Mouse (Mus musculus): ENCODE data around the gene Tex19.2. TPM values are rescaled to one million over a fixed set of nuclear protein-coding genes. Genes with fewer than 3 reads are reported as not detected.
"Not testable (repeated sequence)": the region's sequence is repeated elsewhere in the genome, so short reads cannot be mapped to it uniquely, and the experiment has no call there.

The Tex19.2 gene
- polyA plus RNA-seq, 1 experiment from 2014 or later = not detected

DNA sequence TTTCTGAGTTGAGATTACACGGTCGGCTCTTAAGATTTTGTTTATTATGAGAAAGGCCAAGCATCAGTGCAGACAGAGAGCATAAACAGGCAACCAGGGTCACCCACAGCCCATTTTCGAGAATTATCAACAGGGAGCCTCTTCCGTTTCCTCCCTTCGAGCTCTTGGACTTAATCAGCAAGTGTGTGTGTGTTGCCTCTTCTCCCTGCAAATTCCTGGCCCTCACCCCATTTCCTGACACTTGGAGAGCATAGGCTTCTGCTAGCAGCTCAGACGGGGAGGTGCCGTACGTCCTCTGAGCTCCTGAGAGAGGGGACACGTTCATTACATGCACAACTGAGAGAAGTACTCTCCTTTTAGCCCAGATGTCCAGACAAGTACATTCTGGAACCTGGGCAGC is 10.4 kb downstream of the Tex19.2 start:
- ATAC-seq (ENCODE audit: insufficient number of reproducible peaks, insufficient read depth, low FRiP score, low TSS enrichment, low read depth) = no peak
- Histone ChIP-seq H3K27me3 (no peaks in the 10 kb centered on the region), H3K9ac (no peak overlapping the region), H3K4me2 (no peak overlapping the region), H3K36me3 (no peaks in the 10 kb centered on the region), H3K9me3 (no peaks in the 10 kb centered on the region), H3K4me1 (no peaks in the 10 kb centered on the region), H3K27ac (no peak overlapping the region), H3K4me3 (no peak overlapping the region)
- WGBS = 68% methylated on average over 9 of the region's 9 CpGs

DNA sequence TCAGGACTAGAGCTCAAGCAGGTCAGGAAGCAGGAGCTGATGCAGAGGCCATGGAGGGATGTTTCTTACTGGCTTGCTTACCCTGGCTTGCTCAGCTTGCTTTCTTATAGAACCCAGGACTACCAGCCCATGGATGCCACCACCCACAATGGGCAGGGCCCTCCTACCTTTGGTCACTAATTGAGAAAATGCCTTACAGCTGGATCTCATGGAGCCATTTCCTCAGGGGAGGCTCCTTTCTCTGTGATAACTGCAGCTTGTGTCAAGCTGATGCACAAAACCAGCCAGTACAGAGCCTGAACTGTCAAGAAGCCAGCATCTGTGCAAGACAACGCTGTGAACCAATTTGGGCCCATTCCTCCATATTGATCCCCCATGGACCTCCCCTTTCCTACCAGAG is 11.2 kb downstream of the Tex19.2 start:
- H3K4me2 ChIP-seq; H3K27me3 ChIP-seq; H3K4me1 ChIP-seq; H3K27ac ChIP-seq; H3K9ac ChIP-seq; H3K36me3 ChIP-seq; ATAC-seq (ENCODE audit: insufficient number of reproducible peaks, insufficient read depth, low FRiP score, low TSS enrichment, low read depth); H3K9me3 ChIP-seq; H3K4me3 ChIP-seq: not testable (repeated sequence)
- WGBS = 54% methylated on average over 1 of the region's 1 CpGs

DNA sequence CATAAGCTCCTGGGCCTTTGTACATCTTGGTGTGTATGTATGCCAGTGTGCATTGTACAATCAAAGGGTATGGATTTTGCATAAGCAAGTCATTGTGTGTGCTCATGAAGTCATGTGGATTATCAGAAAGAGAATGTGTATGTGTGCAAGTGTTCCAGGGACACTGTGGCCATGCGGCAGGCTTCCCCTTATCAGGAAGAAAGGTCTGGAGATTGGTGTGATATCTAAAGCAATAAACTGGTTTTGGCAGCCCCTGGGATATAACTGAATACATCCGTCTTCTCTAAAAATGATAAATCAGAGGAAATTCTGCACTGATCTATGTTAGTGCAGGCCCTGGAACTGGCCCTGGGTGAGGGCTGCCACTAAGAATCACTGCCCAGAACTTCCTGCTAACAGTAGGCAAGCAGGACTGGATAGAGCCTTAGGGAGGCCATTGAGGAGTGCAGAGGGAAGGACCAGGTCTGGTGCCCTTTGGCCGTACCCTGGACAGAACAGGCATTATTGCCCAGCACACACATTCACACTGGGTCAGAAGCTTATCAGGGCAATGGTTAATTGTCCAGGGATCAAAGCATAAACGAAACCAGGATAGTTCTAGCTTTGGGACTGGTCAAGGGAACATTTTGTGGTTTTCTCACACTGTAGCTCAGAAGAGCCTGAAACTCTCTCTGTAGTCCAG is 17.2 kb downstream of the Tex19.2 start:
- Histone ChIP-seq H3K9me3 (no peaks in the 10 kb centered on the region; the same call in 1 of the 2 replicates), H3K4me2 (no peak overlapping the region), H3K27me3 (no peaks in the 10 kb centered on the region), H3K4me1 (no peaks in the 10 kb centered on the region), H3K27ac (no peak overlapping the region), H3K36me3 (no peaks in the 10 kb centered on the region), H3K9ac (no peak overlapping the region), H3K4me3 (no peak overlapping the region)
- no peak for ATAC-seq (ENCODE audit: insufficient number of reproducible peaks, insufficient read depth, low FRiP score, low TSS enrichment, low read depth)
- 82% methylated on average over 4 of the region's 4 CpGs for WGBS

DNA sequence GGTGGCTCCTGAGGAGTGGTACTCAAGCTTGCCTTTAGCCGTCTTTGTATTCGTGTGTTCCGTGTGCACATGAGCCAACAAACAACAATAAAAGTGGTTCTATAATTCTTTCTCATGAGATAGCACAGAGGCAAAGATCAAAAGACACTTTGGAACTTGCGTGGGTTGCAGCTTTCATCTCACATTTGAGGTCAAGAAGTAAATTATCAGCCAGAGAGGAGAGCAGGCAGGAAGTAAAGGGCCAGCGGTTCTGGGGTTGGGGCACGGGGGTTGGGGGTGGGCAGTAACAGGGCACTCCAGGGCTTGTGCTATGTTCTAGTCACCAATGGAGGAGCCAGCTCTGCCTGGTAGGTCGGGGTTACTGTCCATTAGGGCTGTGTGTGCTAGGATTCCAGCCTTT is 17.8 kb downstream of the Tex19.2 start:
- Histone ChIP-seq H3K36me3 (no peaks in the 10 kb centered on the region), H3K27me3 (no peaks in the 10 kb centered on the region), H3K27ac (no peak overlapping the region), H3K4me2 (no peak overlapping the region), H3K9me3 (no peaks in the 10 kb centered on the region; the same call in 1 of the 2 replicates), H3K4me3 (no peak overlapping the region), H3K4me1 (no peaks in the 10 kb centered on the region), H3K9ac (no peak overlapping the region)
- WGBS = 62% methylated on average over 7 of the region's 7 CpGs
- ATAC-seq (ENCODE audit: insufficient number of reproducible peaks, insufficient read depth, low FRiP score, low TSS enrichment, low read depth) = no peak

GRCm38 (mm10) chr11:121099762-121100161 is 18.7 kb downstream of the Tex19.2 start:
- WGBS = 72% methylated on average over 7 of the region's 7 CpGs
- ATAC-seq (ENCODE audit: insufficient number of reproducible peaks, insufficient read depth, low FRiP score, low TSS enrichment, low read depth) = no peak
- H3K4me1 ChIP-seq = no peaks in the 10 kb centered on the region
- H3K4me2 ChIP-seq = no peak overlapping the region
- H3K36me3 ChIP-seq = no peaks in the 10 kb centered on the region
- H3K27me3 ChIP-seq = no peaks in the 10 kb centered on the region
- H3K27ac ChIP-seq = no peak overlapping the region
- H3K9ac ChIP-seq = no peak overlapping the region
- no peaks in the 10 kb centered on the region; the same call in 1 of the 2 replicates for H3K9me3 ChIP-seq
- H3K4me3 ChIP-seq = no peak overlapping the region

DNA sequence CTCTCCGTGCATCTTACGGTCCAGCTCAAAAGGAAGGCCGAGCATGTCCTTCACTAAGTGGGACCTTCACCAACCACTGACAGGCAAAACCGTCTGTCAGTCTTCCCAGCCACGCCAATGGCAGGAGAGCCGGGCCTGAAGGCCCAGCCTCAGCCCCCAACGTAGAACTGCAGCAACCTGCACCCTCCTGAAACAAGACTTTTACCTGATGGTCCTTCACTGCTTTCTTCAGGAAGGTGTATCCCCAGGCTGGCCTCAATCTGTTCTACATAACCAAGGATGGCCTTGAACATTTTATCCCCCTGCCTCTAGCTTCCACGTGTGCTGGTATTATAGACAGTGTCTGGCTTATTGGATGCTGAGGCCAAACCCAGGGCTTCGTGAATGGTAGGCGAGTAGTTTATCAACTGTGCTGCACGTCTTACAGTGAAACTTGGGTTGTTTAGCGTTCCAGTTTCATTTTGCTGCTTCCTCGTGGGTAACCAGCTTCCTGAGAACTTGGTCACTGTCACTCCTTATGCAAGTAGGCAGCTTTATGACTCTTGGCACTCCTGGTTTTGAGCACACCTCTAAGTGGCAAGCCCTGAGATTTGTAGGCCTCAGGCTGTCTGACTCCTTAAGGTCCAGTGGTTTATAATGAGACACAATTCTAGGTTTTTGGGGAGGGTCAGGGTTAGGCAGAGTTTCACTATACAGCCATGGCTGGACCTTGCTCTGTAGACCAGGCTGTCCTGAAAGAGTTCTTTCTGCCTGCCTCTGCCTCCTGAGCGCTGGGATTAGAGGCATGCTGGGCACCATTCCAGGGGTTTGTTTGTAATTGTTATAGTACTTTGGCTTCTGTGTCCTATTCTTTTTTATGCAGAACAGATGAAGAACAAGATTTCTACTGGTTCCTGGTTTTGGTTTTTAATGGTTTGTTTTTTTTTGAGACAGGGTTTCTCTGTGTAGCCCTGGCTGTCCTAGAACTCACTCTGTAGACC is 25.6 kb downstream of the Tex19.2 start:
- no peaks in the 10 kb centered on the region for H3K27me3 ChIP-seq
- no peaks in the 10 kb centered on the region for H3K4me1 ChIP-seq
- H3K4me3 ChIP-seq = no peak overlapping the region
- 88% methylated on average over 14 of the region's 14 CpGs for WGBS
- H3K4me2 ChIP-seq = no peak overlapping the region
- no peak overlapping the region for H3K27ac ChIP-seq
- no peak overlapping the region for H3K9ac ChIP-seq
- H3K36me3 ChIP-seq = no peaks in the 10 kb centered on the region
- no peaks in the 10 kb centered on the region for H3K9me3 ChIP-seq
- ATAC-seq (ENCODE audit: insufficient number of reproducible peaks, insufficient read depth, low FRiP score, low TSS enrichment, low read depth) = no peak

- 65% methylated on average over 4 of the region's 4 CpGs for WGBS
- no peaks in the 10 kb centered on the region for H3K9me3 ChIP-seq
- ATAC-seq (ENCODE audit: insufficient number of reproducible peaks, insufficient read depth, low FRiP score, low TSS enrichment, low read depth) = no peak
- no peak overlapping the region for H3K9ac ChIP-seq
- H3K4me3 ChIP-seq = no peak overlapping the region
- no peaks in the 10 kb centered on the region for H3K27me3 ChIP-seq
- no peak overlapping the region for H3K27ac ChIP-seq
- 0 out of 2 replicates have a peak, but pooled peaks cover 2% of the 10 kb centered on the region for H3K4me1 ChIP-seq
- H3K36me3 ChIP-seq = no peaks in the 10 kb centered on the region
- no peak overlapping the region for H3K4me2 ChIP-seq
These were observed 27.5 kb downstream of the Tex19.2 start for GRCm38 (mm10) chr11:121090943-121091342.

DNA sequence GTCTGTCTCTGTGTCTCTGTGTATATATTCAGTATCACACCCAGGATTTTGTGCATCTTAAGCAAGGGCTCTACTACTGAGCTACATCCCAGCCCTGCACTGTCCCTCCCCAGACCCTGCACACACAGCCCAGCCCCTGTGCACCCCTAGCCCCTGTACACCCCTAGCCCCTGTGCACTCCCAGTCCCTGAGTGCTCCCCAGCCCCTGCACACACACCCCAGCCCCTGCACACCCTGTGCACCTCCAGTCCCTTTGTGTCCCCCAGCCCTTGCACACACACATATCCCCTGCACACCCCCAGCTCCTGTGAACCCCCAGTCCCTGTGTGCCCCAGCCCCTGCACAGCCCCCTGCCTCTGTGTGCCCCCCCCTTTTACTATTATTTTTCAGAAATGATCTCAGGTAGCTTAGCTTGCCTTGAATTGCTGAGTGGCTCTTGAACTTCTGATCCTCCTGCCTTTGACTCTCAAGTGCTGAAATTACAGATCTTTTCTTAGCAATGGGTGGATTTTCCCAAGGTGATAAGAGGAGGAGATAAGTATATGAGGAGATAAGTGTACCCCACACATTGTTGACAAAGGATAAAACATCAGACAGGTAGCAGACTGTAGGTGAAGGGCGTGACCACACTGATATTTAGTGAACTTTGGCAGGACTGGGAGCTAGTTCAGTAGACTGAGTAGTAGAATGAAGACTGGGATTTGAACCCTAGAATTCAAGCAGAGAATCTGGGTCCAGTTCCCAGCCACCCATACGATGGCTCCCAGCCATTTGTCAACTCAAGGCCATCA is 28.5 kb downstream of the Tex19.2 start:
- H3K4me2 ChIP-seq = no peak overlapping the region
- 0 out of 2 replicates have a peak, but pooled peaks have one; percentile 52 for ATAC-seq (ENCODE audit: insufficient number of reproducible peaks, insufficient read depth, low FRiP score, low TSS enrichment, low read depth)
- no peaks in the 10 kb centered on the region for H3K27me3 ChIP-seq
- no peaks in the 10 kb centered on the region for H3K36me3 ChIP-seq
- WGBS = 90% methylated on average over 2 of the region's 2 CpGs
- no peak overlapping the region for H3K4me3 ChIP-seq
- H3K27ac ChIP-seq = no peak overlapping the region
- H3K4me1 ChIP-seq = 0 out of 2 replicates have a peak, but pooled peaks cover 5% of the 10 kb centered on the region
- no peak overlapping the region for H3K9ac ChIP-seq
- no peaks in the 10 kb centered on the region for H3K9me3 ChIP-seq

DNA sequence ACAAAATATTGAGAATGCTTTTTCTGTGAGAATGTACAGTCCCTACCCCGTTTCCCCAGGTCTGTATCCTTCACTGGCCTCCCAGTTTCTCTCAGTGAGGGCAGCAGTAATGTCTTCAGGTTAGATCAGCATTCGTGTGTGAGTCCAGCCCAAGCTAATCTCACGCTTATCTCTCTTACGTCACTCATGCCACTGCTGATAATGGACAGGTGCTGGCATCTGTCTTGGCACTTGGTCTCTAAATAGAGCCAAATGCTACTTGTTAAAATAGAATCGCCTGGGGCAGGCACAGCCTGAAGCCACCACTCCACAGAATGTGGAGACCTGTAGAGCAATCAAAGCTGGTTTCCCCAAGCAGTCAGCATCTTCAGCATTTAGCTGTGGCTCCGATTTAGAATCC is 29.5 kb downstream of the Tex19.2 start:
- no peak for ATAC-seq (ENCODE audit: insufficient number of reproducible peaks, insufficient read depth, low FRiP score, low TSS enrichment, low read depth)
- no peaks in the 10 kb centered on the region for H3K9me3 ChIP-seq
- 0 out of 2 replicates have a peak, but pooled peaks cover 5% of the 10 kb centered on the region for H3K4me1 ChIP-seq
- H3K4me2 ChIP-seq = no peak overlapping the region
- no peak overlapping the region for H3K4me3 ChIP-seq
- WGBS = 72% methylated on average over 6 of the region's 6 CpGs
- no peaks in the 10 kb centered on the region for H3K36me3 ChIP-seq
- no peak overlapping the region for H3K27ac ChIP-seq
- no peaks in the 10 kb centered on the region for H3K27me3 ChIP-seq
- no peak overlapping the region for H3K9ac ChIP-seq

DNA sequence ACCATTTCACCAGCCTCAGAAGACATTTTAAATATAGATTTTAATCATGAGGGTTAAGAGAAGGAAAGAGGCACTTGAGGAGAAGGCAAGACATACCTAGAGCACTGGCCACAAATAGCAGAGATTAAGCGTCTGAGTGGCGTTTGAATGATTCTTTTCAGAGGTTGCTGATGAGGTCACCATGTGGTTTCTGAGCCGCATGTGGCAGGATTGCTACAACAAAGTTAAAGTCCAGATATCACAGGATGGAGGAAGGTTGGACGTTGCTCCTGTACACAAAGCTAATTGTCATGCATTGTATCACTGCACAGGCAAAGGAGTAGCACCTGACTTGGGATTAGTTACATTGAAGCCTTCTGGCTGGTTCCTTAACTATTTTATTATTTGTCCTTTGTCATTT is 32.2 kb downstream of the Tex19.2 start:
- ATAC-seq (ENCODE audit: insufficient number of reproducible peaks, insufficient read depth, low FRiP score, low TSS enrichment, low read depth) = no peak
- 52% methylated on average over 4 of the region's 4 CpGs for WGBS
- Histone ChIP-seq H3K27me3 (no peaks in the 10 kb centered on the region), H3K36me3 (no peaks in the 10 kb centered on the region), H3K27ac (no peak overlapping the region), H3K4me3 (no peak overlapping the region), H3K9me3 (no peaks in the 10 kb centered on the region), H3K9ac (no peak overlapping the region), H3K4me2 (no peak overlapping the region), H3K4me1 (0 out of 2 replicates have a peak, but pooled peaks cover 5% of the 10 kb centered on the region)

GRCm38 (mm10) chr11:121085181-121085580 is 33.3 kb downstream of the Tex19.2 start:
- ATAC-seq (ENCODE audit: insufficient number of reproducible peaks, insufficient read depth, low FRiP score, low TSS enrichment, low read depth) = no peak
- 69% methylated on average over 5 of the region's 5 CpGs for WGBS

More at GRCm38 (mm10) chr11:121085181-121085580, 33.3 kb downstream of the Tex19.2 start:
- H3K9ac ChIP-seq = no peak overlapping the region
- no peak overlapping the region for H3K4me3 ChIP-seq
- H3K27me3 ChIP-seq = no peaks in the 10 kb centered on the region
- no peaks in the 10 kb centered on the region for H3K36me3 ChIP-seq
- H3K9me3 ChIP-seq = no peaks in the 10 kb centered on the region
- H3K27ac ChIP-seq = no peak overlapping the region
- 0 out of 2 replicates have a peak, but pooled peaks cover 5% of the 10 kb centered on the region for H3K4me1 ChIP-seq
- no peak overlapping the region for H3K4me2 ChIP-seq
